Mouse (Mus musculus) MEL (cell line): Measurements from ENCODE around the gene Mob3c. TPM values are rescaled to one million over a fixed set of nuclear protein-coding genes. Genes with fewer than 3 reads are reported as not detected.

Experiments
- DNase-seq: peaks from one replicate; pipeline ENCODE4 v3.0.0; 2011; ENCODE audit warnings: low read depth, low spot score
- H3K27ac ChIP-seq: 2 replicates; pipeline ENCODE4 v1.5.1; 2012; ENCODE audit warnings: low read depth, mild to moderate bottlenecking, control low read depth, low read length, moderate library complexity; ENCODE audit not compliant: control insufficient read depth
- H3K27me3 ChIP-seq, 2 experiments: fragments of 150-350 bp in 1 of 2; sonication (generic) in 1 of 2; 2 replicates each; pipeline ENCODE4 v1.6.1; 2012; ENCODE audit warnings: low read length in 2 of 2, mild to moderate bottlenecking in 2 of 2, improper control_type of control experiment in 1 of 2, moderate library complexity in 1 of 2; ENCODE audit not compliant: insufficient read depth in 2 of 2, control insufficient read depth in 1 of 2
- H3K36me3 ChIP-seq, 2 experiments: 2 replicates each; pipeline ENCODE4 v1.6.1; 2012 to 2014; ENCODE audit warnings: low read length in 2 of 2, improper control_type of control experiment in 1 of 2, inconsistent platforms in 1 of 2, mild to moderate bottlenecking in 1 of 2; ENCODE audit not compliant: insufficient read depth in 2 of 2, control insufficient read depth in 1 of 2
- H3K4me1 ChIP-seq, 2 experiments: fragments of 150-350 bp in 1 of 2; sonication (generic) in 1 of 2; 2 replicates each; pipeline ENCODE4 v1.6.1; 2012; ENCODE audit warnings: low read length in 2 of 2, improper control_type of control experiment in 1 of 2, mild to moderate bottlenecking in 1 of 2; ENCODE audit not compliant: insufficient read depth in 2 of 2, control insufficient read depth in 1 of 2
- H3K4me3 ChIP-seq, 2 experiments: fragments of 150-350 bp in 1 of 2; sonication (generic) in 1 of 2; 2 replicates each; pipeline ENCODE4 v1.5.1; 2012; ENCODE audit warnings: low read depth in 2 of 2, low read length in 2 of 2, mild to moderate bottlenecking in 2 of 2, moderate library complexity in 2 of 2, control low read depth in 1 of 2, improper control_type of control experiment in 1 of 2; ENCODE audit not compliant: control insufficient read depth in 1 of 2, insufficient read depth in 1 of 2
- H3K79me2 ChIP-seq: 2 replicates; pipeline ENCODE4 v1.6.1; 2012; ENCODE audit warnings: mild to moderate bottlenecking, low read length, moderate library complexity; ENCODE audit not compliant: control insufficient read depth, poor library complexity, insufficient read depth
- H3K9ac ChIP-seq: 2 replicates; pipeline ENCODE4 v1.6.1; 2012; ENCODE audit warnings: low read depth, mild to moderate bottlenecking, control low read depth, low read length, moderate library complexity; ENCODE audit not compliant: control insufficient read depth, poor library complexity, severe bottlenecking
- H3K9me3 ChIP-seq: fragments of 150-350 bp; sonication (generic); replicated peaks from 2 replicates; pipeline ENCODE4 v1.6.1; 2012; ENCODE audit warnings: mild to moderate bottlenecking, low read length, improper control_type of control experiment, moderate library complexity; ENCODE audit not compliant: insufficient read depth
- BHLHE40 ChIP-seq: IDR thresholded peaks from 2 replicates; pipeline ENCODE4 v1.6.1; 2012; ENCODE audit warnings: low read depth, mild to moderate bottlenecking, inconsistent platforms, low read length, improper control_type of control experiment, borderline replicate concordance
- E2F4 ChIP-seq: IDR thresholded peaks from 2 replicates; pipeline ENCODE4 v1.6.1; 2011; ENCODE audit warnings: low read depth, low read length, improper control_type of control experiment, borderline replicate concordance
- ELF1 ChIP-seq: IDR thresholded peaks from 2 replicates; pipeline ENCODE4 v1.6.1; 2014; ENCODE audit warnings: low read depth, mild to moderate bottlenecking, inconsistent platforms, low read length, improper control_type of control experiment, moderate library complexity
- ETS1 ChIP-seq: IDR thresholded peaks from 2 replicates; pipeline ENCODE4 v1.6.1; 2012; ENCODE audit warnings: low read depth, mild to moderate bottlenecking, inconsistent platforms, low read length, improper control_type of control experiment, moderate library complexity
- GABPA ChIP-seq: IDR thresholded peaks from 2 replicates; pipeline ENCODE4 v1.6.1; 2012; ENCODE audit warnings: low read depth, mild to moderate bottlenecking, inconsistent platforms, low read length, improper control_type of control experiment, moderate library complexity
- GATA1 ChIP-seq: IDR thresholded peaks from 2 replicates; pipeline ENCODE4 v1.6.1; 2011; ENCODE audit warnings: low read depth, low read length, improper control_type of control experiment
- JUND ChIP-seq: IDR thresholded peaks from 2 replicates; pipeline ENCODE4 v1.6.1; 2011; ENCODE audit warnings: low read depth, mild to moderate bottlenecking, improper control_type of control experiment, low read length
- KAT2A ChIP-seq: conservative IDR thresholded peaks from 2 replicates; pipeline ENCODE4 v1.6.1; 2012; ENCODE audit warnings: low read depth, low read length, improper control_type of control experiment, inconsistent platforms
- MAX ChIP-seq: IDR thresholded peaks from 2 replicates; pipeline ENCODE4 v1.6.1; 2011; ENCODE audit warnings: low read length, improper control_type of control experiment
- MXI1 ChIP-seq: IDR thresholded peaks from 2 replicates; pipeline ENCODE4 v1.6.1; 2011; ENCODE audit warnings: mild to moderate bottlenecking, low read depth, low read length, improper control_type of control experiment
- MYB ChIP-seq: IDR thresholded peaks from 2 replicates; pipeline ENCODE4 v1.6.1; 2011; ENCODE audit warnings: mild to moderate bottlenecking, low read depth, low read length, improper control_type of control experiment
- NELFE ChIP-seq: IDR thresholded peaks from 2 replicates; pipeline ENCODE4 v1.6.1; 2011; ENCODE audit warnings: low read depth, low read length, improper control_type of control experiment
- NRF1 ChIP-seq: IDR thresholded peaks from 2 replicates; pipeline ENCODE4 v1.6.1; 2014; ENCODE audit warnings: low read depth, mild to moderate bottlenecking, inconsistent platforms, low read length, improper control_type of control experiment, moderate library complexity; ENCODE audit not compliant: poor library complexity, insufficient read depth, severe bottlenecking
- POLR2AphosphoS2 ChIP-seq: IDR thresholded peaks from 2 replicates; pipeline ENCODE4 v1.6.1; 2011; ENCODE audit warnings: low read length, improper control_type of control experiment
- RCOR1 ChIP-seq: IDR thresholded peaks from 2 replicates; pipeline ENCODE4 v1.6.1; 2012; ENCODE audit warnings: low read depth, mild to moderate bottlenecking, inconsistent platforms, low read length, improper control_type of control experiment
- TAL1 ChIP-seq: IDR thresholded peaks from 2 replicates; pipeline ENCODE4 v1.6.1; 2012; ENCODE audit warnings: mild to moderate bottlenecking, inconsistent platforms, low read length, moderate library complexity, mixed read lengths
- TBP ChIP-seq: IDR thresholded peaks from 2 replicates; pipeline ENCODE4 v1.8.0; 2011; ENCODE audit warnings: low read depth, low read length, improper control_type of control experiment
- TCF12 ChIP-seq: IDR thresholded peaks from 2 replicates; pipeline ENCODE4 v1.6.1; 2014; ENCODE audit warnings: low read depth, mild to moderate bottlenecking, inconsistent platforms, low read length, improper control_type of control experiment, moderate library complexity
- UBTF ChIP-seq: IDR thresholded peaks from 2 replicates; pipeline ENCODE4 v1.6.1; 2012; ENCODE audit warnings: low read depth, mild to moderate bottlenecking, inconsistent platforms, low read length, improper control_type of control experiment, moderate library complexity, borderline replicate concordance; ENCODE audit not compliant: insufficient read depth
- USF1 ChIP-seq: IDR thresholded peaks from 2 replicates; pipeline ENCODE4 v1.6.1; 2014; ENCODE audit warnings: low read depth, mild to moderate bottlenecking, inconsistent platforms, low read length, improper control_type of control experiment, moderate library complexity
- USF2 ChIP-seq, 2 experiments: IDR thresholded peaks; 2 replicates each; pipeline ENCODE4 v1.6.1; 2011 to 2012; ENCODE audit warnings: improper control_type of control experiment in 2 of 2, low read length in 2 of 2, borderline replicate concordance in 1 of 2, inconsistent platforms in 1 of 2, low read depth in 1 of 2, mild to moderate bottlenecking in 1 of 2; ENCODE audit not compliant: insufficient read depth in 1 of 2
- ZKSCAN1 ChIP-seq: IDR thresholded peaks from 2 replicates; pipeline ENCODE4 v1.6.1; 2012; ENCODE audit warnings: low read depth, mild to moderate bottlenecking, inconsistent platforms, low read length, improper control_type of control experiment, moderate library complexity
- ZMIZ1 ChIP-seq: IDR thresholded peaks from 2 replicates; pipeline ENCODE4 v1.6.1; 2012; ENCODE audit warnings: low read depth, mild to moderate bottlenecking, inconsistent platforms, low read length, improper control_type of control experiment, moderate library complexity
- polyA plus RNA-seq, 2 experiments: library from polyadenylated mRNA; stranded (reverse) in 1 of 2; unstranded in 1 of 2; fragments of >175 nt in 1 of 2; fragments of >200 nt in 1 of 2; gene quantifications; 2 replicates each; pipeline versions ENCODE4 v1.2.1 to v1.2.4; 2012; ENCODE audit warnings: low replicate concordance in 2 of 2, low read depth in 1 of 2; ENCODE audit not compliant: insufficient read length in 2 of 2, insufficient read depth in 1 of 2, missing spikeins in 1 of 2
- total RNA-seq: library from RNA; depleted of rRNA; stranded (reverse); fragments of 300-350 nt; gene quantifications from 2 replicates; pipeline ENCODE4 v1.2.3, GENCODE M21; 2012

Mob3c gene
- total and polyA plus RNA-seq, 3 experiments: 9.5 to 17.7 TPM; not detected in 1

- TF ChIP-seq GATA1 (no peak), BHLHE40 (no peak), JUND (no peak), RCOR1 (no peak), UBTF (no peak), MAX (no peak), ETS1 (no peak), ZKSCAN1 (no peak), TBP (no peak), KAT2A (no peak), ZMIZ1 (no peak), USF2 (IDR thresholded peaks at IDR 0.05; ENCODE audit: borderline replicate concordance in 1 of 2, insufficient read depth in 1 of 2, low read depth in 1 of 2, low read length in 2 of 2) (no peak), MXI1 (no peak)
- DNase-seq: no peak
- no peaks in the 10 kb centered on the region for H3K9me3 ChIP-seq
- H3K4me1 ChIP-seq: peaks cover 11 to 23% of the 10 kb centered on the region in 2 experiments
- H3K27me3 ChIP-seq: no peaks in the 10 kb centered on the region
- no peak overlapping the region for H3K9ac ChIP-seq
- peaks cover 2 to 11% of the 10 kb centered on the region in 2 experiments; a peak in 2 of 4 replicates for H3K36me3 ChIP-seq
- H3K79me2 ChIP-seq: peaks cover 4% of the 10 kb centered on the region
- no peak overlapping the region for H3K27ac ChIP-seq
- H3K4me3 ChIP-seq: no peak overlapping the region
Observed at GRCm38 (mm10) chr4:115831221-115831620, 3.3 kb downstream of the Mob3c start.

GRCm38 (mm10) chr4:115832040-115832439, 4.1 kb downstream of the Mob3c start:
- Histone ChIP-seq H3K4me3 (no peak overlapping the region), H3K36me3 (peaks cover 2 to 11% of the 10 kb centered on the region in 2 experiments; a peak in 2 of 4 replicates), H3K79me2 (peaks cover 4% of the 10 kb centered on the region), H3K27ac (no peak overlapping the region), H3K27me3 (no peaks in the 10 kb centered on the region), H3K4me1 (peaks cover 9 to 20% of the 10 kb centered on the region in 2 experiments), H3K9ac (no peak overlapping the region), H3K9me3 (no peaks in the 10 kb centered on the region)
- no peak for TF ChIP-seq TAL1
- no peak for TF ChIP-seq USF1
- no peak for TF ChIP-seq POLR2AphosphoS2
- TF ChIP-seq UBTF: no peak
- TF ChIP-seq ELF1: no peak
- TF ChIP-seq MAX: no peak
- TF ChIP-seq ETS1: no peak
- TF ChIP-seq ZKSCAN1: no peak
- TF ChIP-seq MYB: no peak
- TF ChIP-seq TBP: no peak
- no peak for TF ChIP-seq TCF12
- TF ChIP-seq NELFE: no peak
- no peak for TF ChIP-seq RCOR1
- TF ChIP-seq NRF1: no peak
- no peak for TF ChIP-seq GABPA
- TF ChIP-seq E2F4: no peak
- no peak for TF ChIP-seq MXI1
- no peak for DNase-seq
